22 mouse cellular contexts compared by ENCODE assay signal in genomic region chr10:87084236-87084635, GRCm38 (mm10). TPM values are rescaled to one million over a fixed set of nuclear protein-coding genes. Genes with fewer than 3 reads are reported as not detected.
DNase-seq lines count a peak whose midpoint lies in the region; ATAC-seq and TF ChIP-seq lines count a peak whose summit lies in the region.
"Had no signal": no experiment of that assay in that cellular context is flagged by ENCODE, and none has a peak within 500 bp of the region (broad histone marks: within the 10 kb centered on the region; RNA-seq: fewer than 3 reads in every experiment).

No protein-coding gene starts in this region.

- intact Hi-C loops in left cerebral cortex, postnatal 10 days (cut with DNase I), result no loop called here

- DNase-seq in right cerebral cortex, adult 18-20 months, result peak; percentile 86
- no peak for DNase-seq in right cerebral cortex, postnatal 4 days
- DNase-seq in layer of hippocampus, adult 2 months (ENCODE audit: low spot score in 2 of 2), result peak; percentile 66 to 68
- peak; percentile 38 to 43 for DNase-seq in left cerebral cortex, postnatal 10 days (ENCODE audit: extremely low spot score in 1 of 2, low spot score in 2 of 2)
- peak; percentile 83 for DNase-seq in telencephalon, adult 2 months (ENCODE audit: low read depth, low spot score)
- DNase-seq in gastrocnemius, postnatal 25 days, result no peak
- no peak for DNase-seq in kidney, postnatal 36 days
- DNase-seq: adrenal gland, postnatal 36 days; cerebellum, postnatal 25 days; forebrain, postnatal 0 days; heart, adult 18-20 months; thymus, postnatal 25 days had no signal

- no peak for TF ChIP-seq CTCF in layer of hippocampus, adult 2 months (conservative IDR thresholded peaks at IDR 0.05)

- no peak for ATAC-seq in activated CD4-positive, CD25-positive, alpha-beta regulatory T cell, adult 4 months
- ATAC-seq: forebrain, postnatal 0 days; liver, embryonic 12.5 days had no signal

- no peak overlapping the region for H3K4me3 ChIP-seq in layer of hippocampus, adult 2 months
- H3K4me3 ChIP-seq: embryonic facial prominence, embryonic 10.5 days; hindbrain, embryonic 12.5 days; kidney, embryonic 15.5 days; liver, embryonic 12.5 days; midbrain, embryonic 12.5 days; myocyte had no signal

- no peak overlapping the region for H3K27ac ChIP-seq in layer of hippocampus, adult 2 months
- H3K27ac ChIP-seq: embryonic facial prominence, embryonic 10.5 days; hindbrain, embryonic 12.5 days; kidney, embryonic 15.5 days; liver, embryonic 12.5 days; midbrain, embryonic 12.5 days had no signal

RNA-seq across cellular contexts. Expression of gene 1700113H08Rik, which starts 26.4 kb away (rescaled TPM):
- not detected for total RNA-seq in layer of hippocampus, adult 2 months (2021)
- not detected for total RNA-seq in left cerebral cortex, postnatal 10 days (2021)
- total RNA-seq in gastrocnemius, postnatal 25 days (2021), result under 1 TPM; 0.40 to 0.69 TPM
- not detected for polyA plus RNA-seq in activated CD4-positive, CD25-positive, alpha-beta regulatory T cell, adult 4 months (2017; shearing (Covaris generic))
- total RNA-seq: adrenal gland, postnatal 36 days; forebrain, postnatal 0 days; layer of hippocampus, postnatal 25 days; MEL had no signal
- polyA plus RNA-seq: embryonic facial prominence, embryonic 10.5 days; kidney, embryonic 15.5 days; liver, embryonic 12.5 days; myocyte; stomach, embryonic 14.5 days had no signal

Comparison
In these comparisons a context has a peak if more than half of its experiments do, and no peak if none do; other contexts are left out.
1. DNase-seq: peak in right cerebral cortex, adult 18-20 months (single experiment), layer of hippocampus, adult 2 months (2 of 2), left cerebral cortex, postnatal 10 days (2 of 2) and telencephalon, adult 2 months (single experiment); none in right cerebral cortex, postnatal 4 days (single experiment), gastrocnemius, postnatal 25 days (single experiment) and kidney, postnatal 36 days (0 of 2).